Mouse (Mus musculus): ENCODE results near the gene Gm21969. TPM values are rescaled to one million over a fixed set of nuclear protein-coding genes. Genes with fewer than 3 reads are reported as not detected.

The Gm21969 gene
- polyA plus RNA-seq, 3 experiments from 2014 or later: not detected

DNA sequence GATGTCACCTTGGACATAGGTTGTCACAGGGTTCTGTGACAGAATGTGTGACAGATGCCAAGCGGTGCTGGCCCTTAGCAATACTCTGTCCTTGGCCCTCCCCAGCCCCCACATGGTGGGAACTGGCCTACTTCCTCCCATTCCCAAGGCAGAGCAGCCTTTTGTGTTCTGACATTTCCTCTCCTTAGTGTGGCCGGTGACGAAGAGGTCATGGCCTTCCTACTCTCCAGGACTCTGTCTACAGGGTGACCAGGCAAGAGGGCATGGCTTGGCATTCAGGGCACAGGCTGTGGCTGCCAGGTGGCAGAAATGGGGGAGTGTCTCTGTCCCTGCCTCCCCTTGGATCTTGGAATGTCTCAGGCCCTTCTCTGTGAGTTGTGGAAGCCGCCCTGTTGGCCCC is 15.6 kb upstream of the Gm21969 start:
- ATAC-seq: no peak

DNA sequence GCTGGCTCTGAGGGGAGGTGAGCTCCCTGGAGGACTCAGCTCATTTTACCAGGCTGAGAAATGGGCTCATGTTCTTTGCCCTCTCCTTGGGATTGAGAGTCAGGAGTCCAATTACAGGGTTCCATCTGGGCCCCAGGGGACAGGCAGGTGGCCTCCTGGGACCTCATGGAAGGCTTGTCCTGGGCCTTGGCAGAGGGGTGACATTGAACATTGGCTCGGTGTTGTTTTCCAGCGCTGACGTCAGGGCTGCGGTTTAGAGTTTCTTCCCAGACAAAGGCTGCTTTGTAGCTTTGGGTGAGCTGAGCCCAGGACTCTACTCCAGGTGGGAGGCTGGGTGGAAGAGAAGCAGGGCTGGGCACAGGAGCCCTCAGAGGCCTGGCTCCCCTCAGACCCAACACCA is 15.2 kb upstream of the Gm21969 start:
- no peak for ATAC-seq

DNA sequence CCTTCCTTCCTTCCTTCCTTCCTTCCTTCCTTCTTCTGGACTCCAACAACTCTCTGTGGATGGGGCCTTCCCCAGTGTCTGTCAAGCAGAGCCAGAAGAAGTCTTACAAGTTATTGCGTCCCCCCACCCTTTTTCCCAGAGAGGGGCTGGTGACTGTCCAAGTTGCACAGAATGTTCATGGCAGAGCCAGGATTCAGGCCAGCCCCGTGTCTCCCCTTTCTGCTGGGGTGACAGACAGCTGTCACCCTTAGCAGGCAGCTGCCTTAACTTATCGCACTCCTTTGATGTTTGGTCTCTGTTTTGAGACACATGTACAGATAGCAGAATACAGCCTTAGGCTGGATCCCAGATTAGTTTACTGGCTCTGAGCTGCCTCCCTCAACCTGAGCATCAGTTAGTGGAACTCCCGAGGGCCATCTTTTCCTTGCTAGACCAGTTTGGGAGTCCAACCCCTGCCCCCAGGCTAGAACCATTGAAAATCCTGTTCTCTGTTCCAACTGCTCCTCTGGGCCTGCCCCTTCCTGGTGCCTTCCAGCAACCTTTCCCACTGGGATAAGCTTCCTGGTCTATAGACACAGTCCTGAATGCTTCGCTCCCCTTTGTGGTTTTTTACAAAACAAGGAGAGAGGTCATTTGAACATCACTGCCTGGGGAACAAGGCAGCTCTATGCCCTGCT is 13.5 kb upstream of the Gm21969 start:
- ATAC-seq: no peak

DNA sequence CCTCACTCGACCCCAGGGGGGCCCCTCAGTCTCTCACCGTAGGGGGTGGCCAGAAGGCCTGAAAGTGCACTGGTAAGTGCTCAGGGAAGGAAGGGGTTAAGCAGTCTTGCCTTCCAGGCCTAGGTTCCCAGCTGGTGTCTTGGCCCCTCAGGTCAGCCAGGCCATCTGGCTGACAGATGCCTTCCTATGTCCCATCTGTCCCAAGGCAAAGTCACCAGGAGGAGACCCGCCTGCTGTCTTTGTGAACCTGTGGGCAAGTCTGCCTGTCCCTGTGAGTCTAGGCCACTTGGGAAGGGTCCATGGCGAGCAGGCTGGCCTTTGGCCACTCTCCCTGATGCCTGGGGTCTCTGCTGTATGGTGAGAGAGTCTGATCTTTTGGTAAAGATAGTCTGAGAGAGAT is 12.5 kb upstream of the Gm21969 start:
- no peak for ATAC-seq

DNA sequence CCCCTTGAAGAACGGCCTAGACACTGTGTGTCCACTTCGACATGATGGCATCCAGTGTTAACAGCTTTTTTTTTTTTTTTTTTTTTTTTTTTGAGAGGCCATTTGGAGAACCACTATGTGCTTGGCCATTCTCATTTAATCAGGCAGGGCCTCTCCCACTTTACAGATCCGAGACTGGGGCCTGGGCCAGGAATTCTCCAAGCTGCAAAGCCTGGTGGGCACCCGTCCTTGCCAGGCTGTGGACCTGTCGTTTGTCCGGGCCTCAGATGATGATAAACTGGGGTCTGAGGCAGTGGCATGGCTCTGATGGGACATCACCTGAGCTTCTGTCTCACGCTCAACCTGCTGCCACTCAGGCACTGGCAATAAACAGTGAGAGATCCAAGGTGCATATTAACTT is 10.1 kb upstream of the Gm21969 start:
- ATAC-seq: no peak

DNA sequence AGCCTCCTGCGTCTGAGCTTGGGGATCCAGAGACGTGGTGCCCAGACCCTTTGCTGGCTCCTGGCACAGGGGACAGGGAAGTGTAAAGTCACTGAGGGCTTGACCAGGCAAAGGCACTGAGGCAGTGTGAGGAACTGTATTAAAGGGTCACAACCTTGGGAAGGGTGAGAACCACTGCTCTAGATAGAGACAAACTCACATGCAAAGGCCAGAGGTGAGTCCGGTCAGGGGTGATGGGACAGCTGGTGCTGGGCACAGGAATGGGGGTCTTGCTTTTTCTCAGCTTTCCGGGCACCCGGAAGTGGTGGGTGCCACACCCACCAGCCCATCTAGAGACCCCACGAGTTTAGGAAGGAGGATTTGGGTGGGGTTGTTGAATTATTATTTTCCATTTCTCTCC is 9.6 kb upstream of the Gm21969 start:
- no peak for ATAC-seq

DNA sequence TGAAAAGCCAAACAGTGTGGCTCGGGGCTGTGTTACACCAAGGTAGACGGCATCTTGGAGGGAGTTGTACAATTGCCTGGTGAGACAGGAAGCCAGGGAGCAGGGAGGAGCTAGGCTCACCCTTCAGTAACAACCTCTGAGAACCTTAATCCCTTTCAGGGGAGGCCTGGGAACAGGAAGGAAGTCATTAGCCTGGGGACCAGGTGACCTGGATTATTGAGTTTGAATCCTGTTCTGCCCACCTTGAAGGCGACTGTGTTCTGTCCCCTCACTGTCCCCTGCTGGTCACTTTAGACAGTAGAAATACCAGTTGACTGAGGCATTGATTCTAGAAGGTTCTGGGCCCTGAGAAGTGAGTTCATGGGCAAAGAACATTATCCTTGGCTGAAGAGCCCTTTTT is 8.9 kb upstream of the Gm21969 start:
- no peak for ATAC-seq

DNA sequence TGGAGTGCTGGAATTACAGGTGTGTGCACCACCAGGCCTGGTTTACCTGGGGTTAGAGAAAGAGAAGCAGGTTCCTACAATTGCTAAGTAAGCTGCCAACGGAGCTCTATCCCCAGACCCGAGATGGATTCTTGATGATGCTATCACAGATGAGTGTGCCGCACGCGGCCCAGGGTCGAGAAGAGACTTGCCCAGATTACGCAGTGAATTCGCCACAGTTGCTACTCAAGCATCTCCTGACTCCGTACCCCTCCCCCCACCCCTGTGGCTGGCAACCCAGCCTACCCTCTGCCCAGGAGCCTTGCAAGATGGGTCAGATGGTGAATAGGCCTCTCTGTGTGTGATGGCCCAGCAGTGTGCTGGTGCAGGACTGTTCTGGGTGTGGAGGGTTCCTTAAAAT is 6.3 kb upstream of the Gm21969 start:
- ATAC-seq: no peak

DNA sequence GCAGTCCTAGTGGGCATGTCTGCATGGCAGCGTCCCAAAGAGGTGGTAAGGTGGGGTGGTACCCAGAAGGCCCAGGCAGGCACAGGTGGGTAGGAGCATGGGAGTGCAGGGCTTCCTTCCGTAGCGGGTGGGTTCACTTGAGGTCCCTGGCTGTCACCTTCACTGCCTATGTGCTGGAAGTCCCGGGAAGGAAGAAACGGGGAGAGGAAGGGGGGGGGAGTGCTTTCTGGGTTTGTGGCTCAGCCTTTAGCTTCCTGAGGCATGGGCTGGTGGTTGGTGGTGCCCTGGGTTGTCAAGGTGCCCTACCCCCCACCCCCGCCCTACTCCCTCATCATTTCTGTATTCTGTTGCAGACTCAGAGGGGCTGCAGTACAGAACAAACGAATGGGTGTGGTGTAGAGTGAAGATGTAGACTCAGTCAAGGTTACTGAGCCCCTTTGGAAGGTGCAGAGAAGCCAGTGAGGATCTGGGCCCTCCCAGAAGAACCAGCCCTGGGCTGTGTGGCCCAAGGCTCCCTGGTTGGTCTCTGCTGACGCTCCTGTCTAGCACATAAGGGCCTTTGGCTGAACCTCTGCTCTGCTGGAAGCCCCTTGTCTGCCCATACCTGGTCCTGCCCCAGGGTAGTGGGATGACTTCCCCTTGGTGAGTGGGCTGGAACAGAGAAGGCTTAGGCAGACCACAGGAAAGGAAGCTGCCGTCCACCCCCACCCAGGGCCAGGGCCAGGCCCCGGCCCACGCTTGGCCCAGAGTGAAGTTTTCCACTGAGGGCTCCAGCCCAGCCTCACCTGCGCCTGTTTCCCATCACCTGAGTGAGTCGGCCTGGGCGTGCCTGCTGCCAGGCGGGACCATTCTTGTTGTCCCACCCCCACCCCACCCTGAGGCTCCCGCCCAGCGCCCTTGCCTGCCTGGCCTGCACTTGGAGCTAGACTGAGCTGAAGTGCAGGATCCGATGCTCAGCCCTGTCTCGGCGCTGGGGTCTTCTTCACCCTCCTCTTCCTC is 5.4 kb upstream of the Gm21969 start:
- ATAC-seq: peak; percentile 8

DNA sequence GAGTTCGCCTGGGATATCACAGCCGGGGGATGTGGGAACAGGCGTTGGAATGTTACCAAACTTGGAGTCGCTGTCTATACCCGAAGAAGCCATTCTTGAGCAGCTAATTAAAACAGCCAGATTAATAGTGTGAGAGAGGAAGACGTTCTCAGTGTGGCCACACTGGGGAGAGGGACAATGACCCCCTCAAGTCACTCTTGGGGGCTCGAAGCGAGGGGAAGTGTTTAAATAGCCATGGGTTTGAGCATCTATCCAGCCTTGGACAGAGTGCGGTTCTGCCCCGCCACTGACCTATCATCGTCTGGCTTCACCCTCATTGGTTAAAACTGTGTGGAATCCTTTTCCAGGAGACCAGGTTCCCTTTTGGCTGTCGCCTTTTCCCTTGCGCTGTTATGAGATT is 4.6 kb upstream of the Gm21969 start:
- no peak for ATAC-seq

DNA sequence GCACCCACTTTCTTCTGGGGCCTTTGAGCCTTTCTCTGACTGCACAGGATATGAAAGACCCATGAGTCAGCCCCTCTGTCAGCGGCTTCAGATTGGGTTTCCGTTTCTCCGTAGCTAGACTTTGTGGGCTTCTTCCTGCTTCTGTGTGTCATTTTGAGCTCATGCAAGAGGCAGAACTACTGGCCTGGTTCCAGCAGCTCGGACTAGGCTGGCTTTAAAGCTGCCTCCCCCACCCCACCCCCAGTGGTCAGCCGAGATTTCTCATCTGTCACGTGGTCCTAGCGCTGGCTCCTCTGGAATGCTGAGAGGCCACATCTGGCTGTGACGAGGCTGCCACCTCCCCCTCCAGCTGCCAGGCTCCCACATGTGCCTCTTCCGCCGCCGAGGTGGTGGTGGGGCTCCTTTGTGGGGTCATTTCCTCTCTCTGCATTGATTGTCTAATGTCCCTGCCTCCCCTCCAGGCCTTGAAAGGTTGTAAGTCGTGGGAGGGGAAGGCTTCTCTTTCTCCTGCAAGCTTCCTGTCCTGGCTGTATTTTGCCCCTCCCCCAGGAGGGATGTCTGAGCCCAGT is 4.0 kb upstream of the Gm21969 start:
- ATAC-seq: peak; percentile 90

DNA sequence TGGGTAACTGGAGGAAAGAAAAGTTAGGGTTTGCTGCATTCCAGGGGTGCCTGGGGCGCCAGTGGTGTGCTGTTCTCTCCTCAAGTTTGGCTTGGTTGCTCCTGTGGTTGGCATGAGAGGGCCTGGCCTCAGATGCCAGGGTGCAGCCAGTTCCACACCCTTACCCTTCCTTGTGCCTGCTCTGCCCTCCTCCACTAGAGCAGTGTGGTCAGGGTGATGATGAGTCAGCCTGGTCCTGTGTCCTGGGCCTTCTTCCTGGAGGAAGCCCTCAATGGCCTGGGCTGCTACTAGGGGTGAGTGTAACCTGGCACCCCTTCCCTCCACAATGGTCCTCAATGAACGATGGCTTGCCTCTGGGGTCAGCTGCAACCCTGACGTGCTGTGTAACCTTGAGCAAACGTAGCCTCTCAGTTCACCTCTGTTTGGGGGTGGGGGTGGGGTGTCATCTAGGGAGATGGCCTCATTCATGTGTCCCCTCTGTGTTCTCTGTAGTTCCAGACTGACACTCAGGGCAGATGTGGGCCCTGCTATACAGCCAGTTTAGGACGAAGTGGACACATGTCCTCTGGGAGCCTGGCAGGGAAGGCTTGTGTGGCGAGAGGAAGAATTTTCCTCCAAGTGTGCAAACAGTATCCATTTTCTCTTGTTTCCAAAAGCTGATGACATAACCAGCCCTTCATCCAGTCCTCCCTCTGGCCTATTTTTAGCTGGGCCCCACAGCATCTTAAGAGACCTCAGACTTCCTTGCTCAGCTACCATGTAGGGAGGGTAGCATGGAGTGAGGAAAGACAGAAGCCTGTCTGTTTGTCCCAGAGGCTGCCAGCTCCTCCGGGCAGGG is 1.2 kb upstream of the Gm21969 start:
- no peak for ATAC-seq

DNA sequence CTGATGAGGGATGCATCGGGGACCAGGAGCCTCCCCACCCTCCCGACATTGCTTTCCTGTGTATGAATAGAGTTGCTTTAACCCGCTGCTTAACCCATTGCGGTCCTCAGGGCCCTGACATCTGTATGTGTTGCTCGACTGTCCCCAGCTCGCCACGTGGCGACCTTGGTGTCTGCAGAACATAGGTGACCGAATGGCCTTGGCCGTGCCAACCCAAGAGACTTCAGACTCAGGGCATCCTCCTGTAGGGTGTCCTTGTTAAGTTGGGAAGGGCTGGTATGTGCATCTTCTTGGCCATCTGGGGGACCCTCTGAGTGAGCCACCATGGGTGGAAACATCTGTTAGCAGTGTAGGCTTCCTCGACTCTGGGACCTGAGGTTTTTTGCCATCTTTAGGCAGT is 2.2 kb downstream of the Gm21969 start:
- no peak for ATAC-seq

DNA sequence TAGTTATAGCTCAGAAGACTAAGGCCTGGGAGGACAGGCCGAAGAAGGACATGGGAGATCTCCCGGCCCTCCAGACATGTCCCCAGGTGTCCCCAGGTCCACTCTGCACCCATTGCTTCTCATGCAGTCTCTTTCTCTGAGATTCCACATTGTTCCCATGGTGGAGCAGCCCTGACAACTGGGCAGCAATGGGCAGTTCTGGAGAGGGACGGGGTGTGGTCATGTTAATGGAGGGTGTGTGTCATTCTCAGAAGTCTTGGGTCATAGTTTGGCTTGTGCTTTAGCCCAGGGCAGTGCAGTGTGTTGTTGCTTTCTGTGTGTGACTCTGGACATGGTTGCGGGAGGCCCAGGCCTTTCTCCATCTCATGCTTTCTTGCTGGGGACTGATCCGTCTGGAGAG is 3.7 kb downstream of the Gm21969 start:
- no peak for ATAC-seq

DNA sequence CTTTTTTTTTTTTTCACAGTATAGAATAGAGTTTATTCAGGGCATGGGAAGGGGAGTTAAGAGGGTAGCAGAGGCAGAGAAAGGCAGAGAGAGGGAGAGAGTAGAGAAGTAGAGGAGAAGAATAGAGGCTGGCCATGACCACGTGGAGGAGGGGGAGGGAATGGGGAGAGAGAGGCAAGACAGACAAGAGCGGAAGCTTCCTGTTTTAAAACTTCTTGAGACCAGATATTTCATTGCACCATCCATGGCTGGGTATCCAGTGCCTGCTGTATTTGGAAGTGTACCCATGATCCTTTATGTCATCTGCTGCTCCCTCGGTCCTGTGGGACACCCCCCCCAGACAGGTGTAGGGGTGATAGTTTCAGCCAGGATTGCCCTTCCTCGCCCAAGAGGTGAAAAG is 6.0 kb downstream of the Gm21969 start:
- ATAC-seq: no peak

DNA sequence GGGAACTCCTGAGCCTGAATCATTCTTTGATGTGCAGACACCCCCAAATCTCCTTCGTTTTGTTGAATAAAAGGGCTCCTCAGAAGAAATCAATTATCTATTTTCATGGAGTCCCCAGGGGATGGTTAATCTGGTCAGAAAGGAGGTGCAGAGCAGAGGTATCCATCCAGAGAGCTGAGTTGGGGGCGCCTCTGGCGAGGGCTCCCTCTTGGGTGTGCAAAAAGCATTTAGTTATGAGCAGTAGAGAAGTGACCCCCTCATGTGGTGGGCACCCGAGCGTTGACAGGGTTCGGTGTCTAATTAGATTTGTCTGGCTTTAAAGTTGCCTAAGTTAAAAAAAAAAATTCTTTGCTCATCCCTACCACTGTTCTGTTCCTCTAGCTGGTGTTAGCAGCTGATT is 8.0 kb downstream of the Gm21969 start:
- ATAC-seq: no peak

DNA sequence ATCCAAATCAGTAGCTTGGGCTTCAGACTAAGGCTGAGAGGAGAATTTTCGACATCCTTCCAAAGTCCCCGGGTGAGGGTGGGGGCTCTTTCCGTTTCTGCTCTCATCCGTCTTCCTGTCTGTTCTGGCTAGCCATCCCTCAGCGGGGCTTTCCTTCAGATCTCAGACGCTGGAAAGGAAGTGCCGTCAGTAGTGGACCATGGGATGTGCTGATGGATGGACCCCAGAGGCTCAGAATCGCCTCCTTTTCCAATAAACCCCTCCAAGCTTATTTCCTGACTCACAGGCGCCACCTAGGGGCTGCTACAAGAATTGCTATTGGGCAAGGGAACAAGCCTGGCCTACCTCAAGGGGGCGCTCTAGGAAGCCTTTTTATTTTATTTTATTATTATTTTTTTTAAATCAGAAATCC is 8.6 kb downstream of the Gm21969 start:
- ATAC-seq: peak; percentile 88

DNA sequence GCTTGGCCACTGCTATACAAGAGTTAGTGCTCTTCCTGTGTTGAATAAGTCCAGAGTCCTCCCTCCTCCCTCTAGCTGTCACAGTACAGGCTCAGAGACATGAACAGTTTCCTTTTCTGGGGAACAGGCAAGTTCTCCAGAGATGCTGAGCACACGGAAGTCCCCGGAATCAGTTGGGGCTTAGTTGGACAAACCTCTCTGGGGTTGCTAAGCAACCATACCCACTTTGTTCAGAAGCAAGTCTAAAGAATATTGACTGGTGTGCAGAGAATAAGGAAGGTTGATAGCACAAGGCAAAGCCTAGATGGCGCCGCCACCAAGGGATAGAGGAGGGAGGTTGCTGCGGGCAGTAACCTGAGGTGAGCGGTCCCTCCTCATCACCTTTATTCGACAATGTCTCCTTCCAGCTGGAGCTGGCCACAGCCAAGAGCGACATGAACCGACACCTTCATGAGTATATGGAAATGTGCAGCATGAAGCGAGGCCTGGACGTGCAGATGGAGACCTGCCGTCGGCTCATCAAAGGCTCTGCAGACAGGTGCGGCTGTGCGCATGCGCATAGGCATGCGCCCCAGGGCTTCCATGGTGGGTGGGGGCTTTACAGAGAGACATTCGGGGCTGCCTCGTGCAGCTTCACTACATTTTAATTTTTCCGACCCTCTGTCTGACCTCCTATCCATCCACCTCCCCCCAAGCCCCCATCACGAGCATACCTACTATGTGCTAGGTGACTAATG is 11.7 kb downstream of the Gm21969 start:
- no peak for ATAC-seq

DNA sequence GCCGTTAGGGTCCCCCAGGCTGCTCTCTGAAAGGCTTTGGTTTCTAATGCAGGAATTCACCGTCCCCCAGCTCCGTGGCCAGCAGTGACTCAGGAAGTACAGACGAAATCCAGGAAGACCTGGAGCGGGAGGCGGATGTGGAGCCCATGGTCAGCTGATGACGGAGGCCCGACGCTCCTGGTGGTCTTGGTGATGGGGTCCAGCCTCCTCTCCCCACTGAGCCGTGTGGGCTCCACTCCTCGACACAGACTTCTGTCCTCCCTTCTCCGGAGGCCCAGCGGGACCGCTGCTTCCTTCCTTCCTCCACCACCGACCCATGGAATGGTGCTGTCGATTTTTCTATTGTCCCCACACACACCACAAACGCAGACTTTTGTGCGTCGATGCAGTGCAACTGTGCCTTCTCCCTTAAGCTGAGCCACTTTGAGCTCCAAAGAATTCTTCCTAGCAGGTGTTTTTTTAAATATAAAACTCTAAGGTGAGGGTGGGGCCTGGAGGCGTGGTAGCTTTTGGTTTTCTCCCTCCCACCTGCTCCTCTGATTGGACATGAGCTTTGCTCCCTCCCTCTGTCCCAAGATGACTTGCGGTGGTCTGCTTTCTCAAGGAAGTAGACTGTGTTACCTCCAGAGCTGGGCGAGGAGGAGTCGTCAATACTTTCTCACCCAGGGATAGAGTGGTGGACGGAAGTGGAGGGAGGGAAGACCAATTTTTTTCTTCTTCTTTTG is 13.5 kb downstream of the Gm21969 start:
- ATAC-seq: peak; percentile 88

DNA sequence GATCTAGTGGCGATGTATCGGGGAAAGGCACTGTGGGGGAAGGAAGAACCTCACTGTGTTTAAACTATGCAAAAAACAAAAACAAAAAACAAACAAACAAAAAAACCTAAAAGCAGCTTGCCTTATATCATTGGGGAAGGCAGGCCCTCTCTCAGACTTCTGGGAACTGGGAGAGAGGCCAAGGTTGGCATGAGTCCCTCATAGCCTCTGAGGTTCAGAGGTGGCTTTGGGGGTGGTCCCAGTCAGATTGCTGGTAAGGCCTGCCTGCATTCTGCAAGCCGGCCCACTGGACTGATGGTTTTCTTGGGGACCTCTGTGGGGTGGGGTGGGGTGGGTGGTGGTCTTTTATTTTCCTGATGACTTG is 14.0 kb downstream of the Gm21969 start:
- no peak for ATAC-seq

DNA sequence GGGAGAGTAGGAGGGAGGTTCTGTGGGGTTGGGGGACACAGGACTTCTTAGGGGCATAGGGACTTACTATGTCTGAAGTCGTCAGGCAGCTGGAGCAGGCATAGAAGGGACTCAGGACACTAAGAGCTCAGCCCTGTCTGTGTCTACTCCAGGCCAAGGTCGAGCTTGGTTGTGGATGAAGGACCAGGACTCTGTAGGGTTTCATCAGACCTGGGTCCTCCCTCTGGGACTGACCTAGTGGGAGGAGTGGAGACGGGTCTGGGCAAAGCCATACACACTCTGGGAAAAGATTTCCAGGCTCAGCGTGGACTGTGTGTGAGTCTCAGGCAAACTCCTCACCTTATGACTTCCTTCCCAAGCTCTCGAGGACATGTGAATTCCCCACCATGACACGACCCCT is 16.8 kb downstream of the Gm21969 start:
- ATAC-seq: no peak
